Mouse (Mus musculus): ENCODE measurements around the gene Col8a2. TPM values are rescaled to one million over a fixed set of nuclear protein-coding genes. Genes with fewer than 3 reads are reported as not detected.

The Col8a2 gene
- total RNA-seq (2014; fragmentation: Nextera tagmentation) = not detected in 2 replicates
- total RNA-seq (2017) = not detected in 2 replicates

- no peak for ATAC-seq (replicated peaks; ENCODE audit: low FRiP score, low TSS enrichment, poor library complexity, severe bottlenecking)
Observed at GRCm38 (mm10) chr4:126286492-126286891, at the start of gene Col8a2. TSS of gene Col8a2 (plus strand) at chr4:126286793.

- ATAC-seq (replicated peaks; ENCODE audit: low FRiP score, low TSS enrichment, poor library complexity, severe bottlenecking) = no peak
Observed at GRCm38 (mm10) chr4:126237721-126238242, 48.8 kb upstream of the Col8a2 start.

GRCm38 (mm10) chr4:126239862-126240475, 46.6 kb upstream of the Col8a2 start:
- no peak for ATAC-seq (replicated peaks; ENCODE audit: low FRiP score, low TSS enrichment, poor library complexity, severe bottlenecking)

GRCm38 (mm10) chr4:126241956-126242355, 44.6 kb upstream of the Col8a2 start:
- ATAC-seq (replicated peaks; ENCODE audit: low FRiP score, low TSS enrichment, poor library complexity, severe bottlenecking) = no peak

GRCm38 (mm10) chr4:126242510-126242909, 44.1 kb upstream of the Col8a2 start:
- ATAC-seq (replicated peaks; ENCODE audit: low FRiP score, low TSS enrichment, poor library complexity, severe bottlenecking) = no peak

GRCm38 (mm10) chr4:126246202-126246889, 40.2 kb upstream of the Col8a2 start:
- ATAC-seq (replicated peaks; ENCODE audit: low FRiP score, low TSS enrichment, poor library complexity, severe bottlenecking) = no peak

- no peak for ATAC-seq (replicated peaks; ENCODE audit: low FRiP score, low TSS enrichment, poor library complexity, severe bottlenecking)
Observed at GRCm38 (mm10) chr4:126248261-126248868, 38.2 kb upstream of the Col8a2 start.

GRCm38 (mm10) chr4:126250659-126251058, 35.9 kb upstream of the Col8a2 start:
- ATAC-seq (replicated peaks; ENCODE audit: low FRiP score, low TSS enrichment, poor library complexity, severe bottlenecking) = no peak

- ATAC-seq (replicated peaks; ENCODE audit: low FRiP score, low TSS enrichment, poor library complexity, severe bottlenecking) = no peak
Observed at GRCm38 (mm10) chr4:126251655-126252254, 34.8 kb upstream of the Col8a2 start.

- ATAC-seq (replicated peaks; ENCODE audit: low FRiP score, low TSS enrichment, poor library complexity, severe bottlenecking) = no peak
Observed at GRCm38 (mm10) chr4:126252411-126253237, 34.0 kb upstream of the Col8a2 start.

GRCm38 (mm10) chr4:126253637-126254272, 32.8 kb upstream of the Col8a2 start:
- ATAC-seq (replicated peaks; ENCODE audit: low FRiP score, low TSS enrichment, poor library complexity, severe bottlenecking) = peak; percentile 26; the same call in 1 of the 2 replicates

- no peak for ATAC-seq (replicated peaks; ENCODE audit: low FRiP score, low TSS enrichment, poor library complexity, severe bottlenecking)
Observed at GRCm38 (mm10) chr4:126254315-126255112, 32.1 kb upstream of the Col8a2 start.

- no peak for ATAC-seq (replicated peaks; ENCODE audit: low FRiP score, low TSS enrichment, poor library complexity, severe bottlenecking)
Observed at GRCm38 (mm10) chr4:126255113-126256001, 31.2 kb upstream of the Col8a2 start.

- peak; percentile 61 for ATAC-seq (replicated peaks; ENCODE audit: low FRiP score, low TSS enrichment, poor library complexity, severe bottlenecking)
Observed at GRCm38 (mm10) chr4:126256131-126256791, 30.3 kb upstream of the Col8a2 start, which contains the start of gene Map7d1. TSS of gene Map7d1 (minus strand) at chr4:126256343.

GRCm38 (mm10) chr4:126256967-126257881, 29.4 kb upstream of the Col8a2 start:
- ATAC-seq (replicated peaks; ENCODE audit: low FRiP score, low TSS enrichment, poor library complexity, severe bottlenecking) = 0 out of 2 replicates have a peak, but pooled peaks have one; percentile 11

All from megakaryocyte-erythroid progenitor cell, adult 5-6 weeks (primary cell).